Mouse (Mus musculus) hindbrain, postnatal 0 days (tissue): ENCODE data around the gene Rnf11. TPM values are rescaled to one million over a fixed set of nuclear protein-coding genes. Genes with fewer than 3 reads are reported as not detected.

Source experiments
- ATAC-seq: fragments of 200-750 bp; cut with Nextera tagmentation; 2 replicates; pipeline ENCODE4 v1.8.0; 2017; ENCODE audit warnings: mild to moderate bottlenecking, moderate TSS enrichment, moderate library complexity
- DNase-seq: peaks from one replicate; pipeline ENCODE4 v3.0.0-alpha.2; 2015; ENCODE audit warnings: low spot score
- H3K27ac ChIP-seq: fragments of 300-500 bp; sonication (generic); 2 replicates; pipeline ENCODE4 v1.5.1; 2014; ENCODE audit warnings: mild to moderate bottlenecking
- H3K27me3 ChIP-seq: fragments of 300-500 bp; sonication (generic); 2 replicates; pipeline ENCODE4 v1.6.1; 2014; ENCODE audit warnings: low read length, mixed read lengths; ENCODE audit not compliant: insufficient read depth
- H3K36me3 ChIP-seq: fragments of 300-500 bp; sonication (generic); 2 replicates; pipeline ENCODE4 v1.6.1; 2014; ENCODE audit warnings: low read length, mixed read lengths; ENCODE audit not compliant: insufficient read depth
- H3K4me1 ChIP-seq: fragments of 300-500 bp; sonication (generic); 2 replicates; pipeline ENCODE4 v1.6.1; 2014; ENCODE audit warnings: antibody characterized with exemption, low read length, mixed read lengths; ENCODE audit not compliant: insufficient read depth
- H3K4me2 ChIP-seq: fragments of 300-500 bp; sonication (generic); 2 replicates; pipeline ENCODE4 v1.6.1; 2014; ENCODE audit warnings: low read depth, mild to moderate bottlenecking, low read length, moderate library complexity, mixed read lengths
- H3K4me3 ChIP-seq: fragments of 300-500 bp; sonication (generic); 2 replicates; pipeline ENCODE4 v1.5.1; 2014; ENCODE audit warnings: low read length
- H3K9ac ChIP-seq: fragments of 300-500 bp; sonication (generic); replicated peaks from 2 replicates; pipeline ENCODE4 v1.6.1; 2014; ENCODE audit warnings: mild to moderate bottlenecking, low read length, moderate library complexity, mixed read lengths
- H3K9me3 ChIP-seq: fragments of 300-500 bp; sonication (generic); 2 replicates; pipeline ENCODE4 v1.6.1; 2016; ENCODE audit warnings: low read length, mixed read lengths
- CTCF ChIP-seq: IDR thresholded peaks from 2 replicates; pipeline ENCODE4 v1.5.1; 2016; ENCODE audit warnings: antibody characterized with exemption, control low read depth, low read depth
- WGBS: fragments of 180-500 bp; shearing (Covaris S2); extraction: QIAGEN DNeasy Blood & Tissue Kit; methylation state at CpG from one replicate; pipeline ENCODE4 v1.1.7; 2014; 5-methylcytosine and 5-hydroxymethylcytosine counted together
- polyA plus RNA-seq: library from polyadenylated mRNA; unstranded; fragments of >200 nt; fragmentation: Nextera tagmentation; extraction: Ambion mirVana; gene quantifications from 2 replicates; pipeline ENCODE4 v1.2.1, GENCODE M21; 2015
- total RNA-seq: library from RNA; depleted of rRNA; stranded (reverse); fragments of >200 nt; gene quantifications from 2 replicates; pipeline ENCODE4 v1.2.3, GENCODE M21; 2014

Gene Rnf11
- total and polyA plus RNA-seq, 2 experiments from 2014 or later = 80.4 to 86.7 TPM

- H3K4me1 ChIP-seq = no peaks in the 10 kb centered on the region
- no peaks in the 10 kb centered on the region for H3K36me3 ChIP-seq
- H3K27me3 ChIP-seq = no peaks in the 10 kb centered on the region
- no peak overlapping the region for H3K4me3 ChIP-seq
- TF ChIP-seq CTCF = no peak
- no peak overlapping the region for H3K9ac ChIP-seq
- DNase-seq = no peak
- H3K27ac ChIP-seq = no peak overlapping the region
- WGBS = 82% methylated on average over 1 of the region's 1 CpGs
- ATAC-seq = no peak
- H3K4me2 ChIP-seq = no peak overlapping the region
- H3K9me3 ChIP-seq = no peaks in the 10 kb centered on the region
Observed at GRCm38 (mm10) chr4:109482701-109483100, 1.8 kb downstream of the Rnf11 start.

- Histone ChIP-seq H3K4me3 (no peak overlapping the region), H3K4me1 (no peaks in the 10 kb centered on the region), H3K9me3 (no peaks in the 10 kb centered on the region), H3K4me2 (no peak overlapping the region), H3K27me3 (no peaks in the 10 kb centered on the region), H3K9ac (no peak overlapping the region), H3K27ac (no peak overlapping the region), H3K36me3 (no peaks in the 10 kb centered on the region)
- ATAC-seq (no peak), DNase-seq (no peak)
- WGBS = 82% methylated on average over 2 of the region's 2 CpGs
- no peak for TF ChIP-seq CTCF
Observed at GRCm38 (mm10) chr4:109481424-109481823, 3.1 kb downstream of the Rnf11 start.

GRCm38 (mm10) chr4:109477454-109477853, 7.1 kb downstream of the Rnf11 start:
- no peak for TF ChIP-seq CTCF
- Histone ChIP-seq H3K27me3 (no peaks in the 10 kb centered on the region), H3K36me3 (no peaks in the 10 kb centered on the region), H3K4me1 (peaks cover 8% of the 10 kb centered on the region; the same call in 1 of the 2 replicates), H3K4me3 (no peak overlapping the region), H3K9ac (no peak overlapping the region), H3K4me2 (no peak overlapping the region), H3K9me3 (no peaks in the 10 kb centered on the region), H3K27ac (no peak overlapping the region)
- no peak for ATAC-seq
- 94% methylated on average over 3 of the region's 3 CpGs for WGBS
- no peak for DNase-seq

GRCm38 (mm10) chr4:109476554-109477014, 7.9 kb downstream of the Rnf11 start:
- Histone ChIP-seq H3K9me3 (no peaks in the 10 kb centered on the region), H3K36me3 (no peaks in the 10 kb centered on the region), H3K9ac (peak overlapping the region; percentile 89), H3K27me3 (no peaks in the 10 kb centered on the region), H3K27ac (peak overlapping the region; percentile 88), H3K4me2 (peak overlapping the region; percentile 69), H3K4me1 (peaks cover 8% of the 10 kb centered on the region; the same call in 1 of the 2 replicates), H3K4me3 (peak overlapping the region; percentile 58)
- DNase-seq (peak; percentile 96), ATAC-seq (peak; percentile 99)
- WGBS = under 1% methylated on average over 33 of the region's 39 CpGs
- TF ChIP-seq CTCF = peak; percentile 54

- ATAC-seq (peak; percentile 76), DNase-seq (peak; percentile 60)
- TF ChIP-seq CTCF = no peak
- WGBS = under 1% methylated on average over 43 of the region's 68 CpGs
- Histone ChIP-seq H3K9me3 (no peaks in the 10 kb centered on the region), H3K36me3 (no peaks in the 10 kb centered on the region), H3K4me3 (peak overlapping the region; percentile 58), H3K27ac (peak overlapping the region; percentile 88), H3K9ac (peak overlapping the region; percentile 89), H3K4me1 (peaks cover 8% of the 10 kb centered on the region; the same call in 1 of the 2 replicates), H3K4me2 (peak overlapping the region; percentile 69), H3K27me3 (no peaks in the 10 kb centered on the region)
Observed at GRCm38 (mm10) chr4:109475577-109476553, 8.7 kb downstream of the Rnf11 start.

- Histone ChIP-seq H3K9me3 (no peaks in the 10 kb centered on the region), H3K4me1 (peaks cover 8% of the 10 kb centered on the region; the same call in 1 of the 2 replicates), H3K4me2 (peak overlapping the region; percentile 69), H3K27me3 (no peaks in the 10 kb centered on the region), H3K9ac (peak overlapping the region; percentile 89), H3K36me3 (no peaks in the 10 kb centered on the region), H3K4me3 (peak overlapping the region; percentile 58), H3K27ac (no peak overlapping the region)
- WGBS = 33% methylated on average over 2 of the region's 2 CpGs
- ATAC-seq = no peak
- no peak for TF ChIP-seq CTCF
- DNase-seq = no peak
Observed at GRCm38 (mm10) chr4:109475078-109475477, 9.4 kb downstream of the Rnf11 start.
